Mouse (Mus musculus) olfactory bulb, adult 2 months (tissue): ENCODE results near the gene Nptx1.

ENCODE experiments used
- CTCF ChIP-seq: fragments of 200-500 bp; IDR thresholded peaks from 2 replicates; pipeline ENCODE4 v1.5.1; 2012; ENCODE audit warnings: low read depth, mild to moderate bottlenecking, low read length, moderate library complexity; ENCODE audit not compliant: insufficient read depth
- POLR2A ChIP-seq: fragments of 200-500 bp; IDR thresholded peaks from 2 replicates; pipeline ENCODE4 v1.6.1; 2012; ENCODE audit warnings: mild to moderate bottlenecking, low read depth, low read length, moderate library complexity; ENCODE audit not compliant: insufficient read depth

- TF ChIP-seq CTCF (no peak), POLR2A (no peak)
Measured at GRCm38 (mm10) chr11:119500011-119500410, 47.5 kb downstream of the Nptx1 start.
